Mouse (Mus musculus) forebrain, embryonic 14.5 days (tissue): Measurements from ENCODE around the gene Rag1. TPM values are rescaled to one million over a fixed set of nuclear protein-coding genes. Genes with fewer than 3 reads are reported as not detected.

Experiments
- ATAC-seq: fragments of 200-750 bp; cut with Nextera tagmentation; 2 replicates; pipeline ENCODE4 v1.8.0; 2017; ENCODE audit warnings: mild to moderate bottlenecking, moderate library complexity
- DNase-seq: peaks from one replicate; pipeline ENCODE4 v3.0.0-alpha.2; 2015; ENCODE audit warnings: low spot score
- H3K27ac ChIP-seq: fragments of 300-500 bp; sonication (generic); 2 replicates; pipeline ENCODE4 v1.5.1; 2014; ENCODE audit warnings: low read depth, mild to moderate bottlenecking, control low read depth, low read length, moderate library complexity
- H3K27me3 ChIP-seq: fragments of 300-500 bp; sonication (generic); replicated peaks from 2 replicates; pipeline ENCODE4 v1.6.1; 2014; ENCODE audit warnings: low read length, control low read depth, mixed read lengths; ENCODE audit not compliant: control insufficient read depth, insufficient read depth
- H3K36me3 ChIP-seq: fragments of 300-500 bp; sonication (generic); 2 replicates; pipeline ENCODE4 v1.6.1; 2014; ENCODE audit warnings: low read length, control low read depth; ENCODE audit not compliant: control insufficient read depth, insufficient read depth
- H3K4me1 ChIP-seq: fragments of 300-500 bp; sonication (generic); 2 replicates; pipeline ENCODE4 v1.6.1; 2014; ENCODE audit warnings: antibody characterized with exemption, low read length, control low read depth; ENCODE audit not compliant: control insufficient read depth, insufficient read depth
- H3K4me2 ChIP-seq: fragments of 300-500 bp; sonication (generic); 2 replicates; pipeline ENCODE4 v1.6.1; 2014; ENCODE audit warnings: mild to moderate bottlenecking, control low read depth, low read length
- H3K4me3 ChIP-seq: fragments of 300-500 bp; sonication (generic); 2 replicates; pipeline ENCODE4 v1.5.1; 2014; ENCODE audit warnings: low read depth, low read length, control low read depth
- H3K9ac ChIP-seq: fragments of 300-500 bp; sonication (generic); 2 replicates; pipeline ENCODE4 v1.6.1; 2014; ENCODE audit warnings: mild to moderate bottlenecking, low read length, control low read depth, moderate library complexity
- H3K9me3 ChIP-seq: fragments of 300-500 bp; sonication (generic); replicated peaks from 2 replicates; pipeline ENCODE4 v1.6.1; 2016; ENCODE audit warnings: low read length, control low read depth, mixed read lengths; ENCODE audit not compliant: control insufficient read depth
- WGBS: fragments of 180-500 bp; shearing (Covaris S2); extraction: QIAGEN DNeasy Blood & Tissue Kit; methylation state at CpG from one replicate; pipeline ENCODE4 v1.1.7; 2014; 5-methylcytosine and 5-hydroxymethylcytosine counted together
- polyA plus RNA-seq: library from polyadenylated mRNA; unstranded; fragments of >200 nt; fragmentation: Nextera tagmentation; extraction: Ambion mirVana; gene quantifications from 2 replicates; pipeline ENCODE4 v1.2.1, GENCODE M21; 2014

Rag1 gene
- polyA plus RNA-seq, 1 experiment from 2014 or later: 0.13 TPM

DNA sequence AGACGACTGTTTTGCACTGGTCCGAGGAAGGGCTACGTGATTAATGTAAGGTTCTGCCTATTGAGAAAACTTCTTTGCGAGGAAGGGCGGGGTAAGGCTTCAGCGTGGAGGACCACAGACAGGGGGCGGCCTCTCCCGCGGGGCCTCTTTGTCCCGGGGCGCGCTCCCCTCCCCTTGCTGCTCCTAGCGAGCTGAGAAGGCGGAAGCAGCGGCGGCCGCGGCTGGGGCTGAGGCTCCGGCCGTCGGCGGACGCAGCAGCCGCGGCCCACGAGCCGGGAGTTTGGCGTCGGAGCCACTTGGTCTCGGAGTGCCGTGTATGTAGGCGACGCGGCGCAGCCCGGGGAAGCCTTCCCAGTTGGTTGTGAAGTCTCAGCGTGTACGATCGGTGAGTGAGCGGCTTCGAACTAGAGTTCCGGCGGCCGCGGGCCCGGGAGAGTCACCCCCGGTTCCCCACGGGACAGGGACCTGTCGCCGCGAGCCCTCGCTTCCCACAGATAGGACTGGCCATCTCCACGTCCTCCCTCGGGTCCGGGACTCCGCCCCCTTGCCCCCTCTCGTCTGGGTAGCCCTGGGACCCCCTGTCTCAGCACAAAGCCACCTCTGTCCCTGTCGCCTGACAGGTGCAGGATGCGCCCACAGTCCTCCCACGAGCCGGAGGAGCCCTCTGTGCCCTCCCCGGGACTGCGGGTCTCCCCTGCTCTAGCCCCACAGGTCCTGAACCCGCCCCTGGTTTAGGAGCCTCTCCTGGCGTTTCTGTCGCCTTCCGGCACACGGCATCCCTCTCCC is 29.1 kb upstream of the Rag1 start, which contains the start of gene Traf6:
Gene Traf6 (plus strand): TSS at position 194 of the 786 bp plus-strand sequence.
- Histone ChIP-seq H3K9ac (peak within 1 kb of the TSS; percentile 94), H3K27me3 (no peaks in the 10 kb centered on the region), H3K4me3 (peak within 1 kb of the TSS; percentile 92), H3K27ac (peak within 1 kb of the TSS; percentile 53), H3K9me3 (no peaks in the 10 kb centered on the region), H3K4me2 (peak within 1 kb of the TSS; percentile 74), H3K4me1 (peaks cover 7% of the 10 kb centered on the region; the same call in 1 of the 2 replicates), H3K36me3 (peaks cover 6% of the 10 kb centered on the region; the same call in 1 of the 2 replicates)
- peak; percentile 87 for DNase-seq
- under 1% methylated on average over 62 of the region's 68 CpGs for WGBS
- peak; percentile 96 for ATAC-seq

DNA sequence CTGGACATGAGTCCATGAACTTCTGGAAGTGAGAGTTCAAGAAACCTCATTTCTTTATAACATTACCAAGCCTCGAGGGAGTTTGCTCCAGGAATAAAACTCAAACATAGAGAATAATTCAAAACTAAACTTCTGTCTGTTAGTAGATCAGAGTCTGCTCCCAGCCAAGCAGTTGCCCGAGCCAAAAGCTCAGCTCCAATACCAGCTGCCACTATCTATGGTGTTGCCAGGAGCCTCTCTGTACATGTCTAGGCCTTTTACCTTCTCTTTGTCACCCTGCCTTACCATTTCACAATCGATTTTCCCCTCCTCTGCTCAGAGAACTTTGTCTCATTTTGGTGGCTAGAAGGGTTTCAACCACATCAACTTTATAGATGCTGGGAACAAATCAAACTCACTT is 24.2 kb upstream of the Rag1 start:
- H3K9me3 ChIP-seq: no peaks in the 10 kb centered on the region
- H3K36me3 ChIP-seq: no peaks in the 10 kb centered on the region
- H3K9ac ChIP-seq: no peak overlapping the region
- H3K27ac ChIP-seq: no peak overlapping the region
- 77% methylated on average over 3 of the region's 3 CpGs for WGBS
- H3K4me2 ChIP-seq: no peak overlapping the region
- no peak for DNase-seq
- no peaks in the 10 kb centered on the region for H3K27me3 ChIP-seq
- no peak for ATAC-seq
- no peak overlapping the region for H3K4me3 ChIP-seq
- no peaks in the 10 kb centered on the region for H3K4me1 ChIP-seq

DNA sequence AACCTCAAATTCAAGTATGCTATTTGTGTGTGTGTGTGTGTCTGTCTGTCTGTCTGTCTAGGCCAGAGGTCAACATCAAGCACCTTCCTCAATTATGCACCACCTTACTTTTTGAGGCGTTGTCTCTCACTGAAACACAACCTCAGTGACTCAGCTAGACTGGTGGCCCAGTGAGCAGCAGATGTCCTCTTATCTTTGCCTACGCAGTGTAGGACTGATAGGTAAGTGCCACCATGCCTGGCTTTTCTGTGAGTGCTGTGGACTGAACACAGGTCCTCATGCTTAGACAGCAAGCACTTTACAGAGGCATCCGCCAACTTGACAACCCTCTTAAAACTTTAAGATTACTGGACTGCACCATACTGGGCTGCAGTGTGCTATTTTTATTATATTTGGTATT is 19.4 kb upstream of the Rag1 start:
- Histone ChIP-seq H3K9me3 (no peaks in the 10 kb centered on the region), H3K4me3 (no peak overlapping the region), H3K36me3 (no peaks in the 10 kb centered on the region), H3K4me2 (no peak overlapping the region), H3K9ac (no peak overlapping the region), H3K27ac (no peak overlapping the region), H3K4me1 (0 out of 2 replicates have a peak, but pooled peaks cover 2% of the 10 kb centered on the region), H3K27me3 (no peaks in the 10 kb centered on the region)
- ATAC-seq (no peak), DNase-seq (no peak)
- 87% methylated on average over 3 of the region's 3 CpGs for WGBS

DNA sequence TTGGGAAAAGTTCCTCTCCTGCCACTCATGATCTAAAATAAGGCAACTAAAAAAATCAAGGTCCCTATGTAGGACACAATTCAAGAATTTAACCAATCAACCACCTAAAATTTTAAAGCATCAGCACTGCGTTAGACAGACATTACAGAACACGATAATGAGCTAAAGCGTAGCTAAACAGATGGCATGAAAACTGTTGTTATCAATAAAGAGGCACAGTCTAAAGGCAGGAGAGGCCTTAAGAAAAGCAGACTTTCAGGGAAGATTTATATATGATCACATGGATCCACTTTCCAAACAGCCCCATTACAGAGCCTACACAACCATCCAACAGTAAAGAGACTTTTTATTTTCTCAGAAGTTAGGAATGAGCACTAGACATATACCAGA is 16.4 kb upstream of the Rag1 start:
- H3K4me1 ChIP-seq: 0 out of 2 replicates have a peak, but pooled peaks cover 2% of the 10 kb centered on the region
- 69% methylated on average over 3 of the region's 3 CpGs for WGBS

DNA sequence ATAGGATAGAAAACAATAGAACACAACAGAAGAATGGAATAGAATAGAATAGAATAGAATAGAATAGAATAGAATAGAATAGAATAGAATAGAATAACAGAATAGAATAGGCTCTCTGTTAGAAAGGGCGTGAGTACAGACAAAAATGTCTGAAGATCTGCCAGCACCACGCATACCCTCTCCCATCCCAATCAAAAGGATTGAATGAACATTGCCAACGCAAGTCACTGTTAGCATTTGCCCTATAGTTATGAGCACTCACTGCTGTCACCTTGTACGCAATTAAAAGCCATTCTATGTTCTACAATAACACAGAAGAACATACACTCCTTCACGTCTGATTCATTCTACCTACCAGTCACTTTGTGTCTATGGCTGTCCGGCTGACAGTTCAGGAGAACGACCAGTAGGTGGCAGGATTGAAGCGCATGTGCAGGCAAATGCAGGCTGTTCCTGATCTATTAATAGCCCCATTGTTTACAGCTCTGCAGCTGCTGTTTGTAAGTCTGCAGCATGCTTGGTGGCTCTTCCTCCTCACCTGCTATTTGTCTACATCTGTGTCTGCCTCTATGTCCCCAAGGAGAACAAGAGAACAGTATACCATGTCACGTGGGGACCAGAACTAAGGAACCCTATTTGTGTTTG is 15.9 kb upstream of the Rag1 start:
- H3K27me3 ChIP-seq: no peaks in the 10 kb centered on the region
- no peaks in the 10 kb centered on the region for H3K9me3 ChIP-seq
- WGBS: 17% methylated on average over 9 of the region's 9 CpGs
- no peaks in the 10 kb centered on the region for H3K36me3 ChIP-seq
- ATAC-seq: peak; percentile 93
- no peak overlapping the region for H3K4me3 ChIP-seq
- H3K4me2 ChIP-seq: no peak overlapping the region
- 0 out of 2 replicates have a peak, but pooled peaks cover 2% of the 10 kb centered on the region for H3K4me1 ChIP-seq
- H3K9ac ChIP-seq: no peak overlapping the region
- DNase-seq: peak; percentile 94
- 0 out of 2 replicates have a peak overlapping the region, but pooled peaks have one; percentile 30 for H3K27ac ChIP-seq

More for the DNA sequence above, 16.4 kb upstream of the Rag1 start:
- ATAC-seq (peak; percentile 74), DNase-seq (peak; percentile 41)
- Histone ChIP-seq H3K9me3 (no peaks in the 10 kb centered on the region), H3K4me2 (no peak overlapping the region), H3K27ac (0 out of 2 replicates have a peak overlapping the region, but pooled peaks have one; percentile 30), H3K27me3 (no peaks in the 10 kb centered on the region), H3K9ac (no peak overlapping the region), H3K4me3 (no peak overlapping the region), H3K36me3 (no peaks in the 10 kb centered on the region)

DNA sequence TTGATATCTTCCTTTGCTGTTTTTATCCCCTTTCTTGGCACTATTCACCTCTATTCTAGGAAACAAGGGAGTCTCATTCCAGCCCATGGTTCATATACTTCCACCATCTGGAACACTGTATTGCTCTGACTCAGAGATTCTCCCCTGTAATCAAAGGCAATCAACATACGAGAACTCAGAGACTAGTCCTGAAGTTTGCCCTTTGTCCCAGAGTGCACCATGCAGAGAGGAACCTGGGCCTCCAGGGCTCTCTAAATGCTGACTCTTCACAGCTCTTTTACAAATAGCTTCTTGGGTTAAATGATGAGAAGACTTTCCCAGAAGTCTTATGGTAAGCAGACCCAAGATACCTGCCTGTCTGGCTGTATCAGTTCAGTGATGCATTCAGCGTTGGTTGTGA is 11.2 kb upstream of the Rag1 start:
- Histone ChIP-seq H3K4me1 (0 out of 2 replicates have a peak, but pooled peaks cover 1% of the 10 kb centered on the region), H3K27ac (no peak overlapping the region), H3K36me3 (no peaks in the 10 kb centered on the region), H3K9ac (no peak overlapping the region), H3K9me3 (no peaks in the 10 kb centered on the region), H3K4me3 (no peak overlapping the region), H3K27me3 (no peaks in the 10 kb centered on the region), H3K4me2 (no peak overlapping the region)
- ATAC-seq: no peak
- WGBS: 79% methylated on average over 2 of the region's 2 CpGs
- DNase-seq: no peak

DNA sequence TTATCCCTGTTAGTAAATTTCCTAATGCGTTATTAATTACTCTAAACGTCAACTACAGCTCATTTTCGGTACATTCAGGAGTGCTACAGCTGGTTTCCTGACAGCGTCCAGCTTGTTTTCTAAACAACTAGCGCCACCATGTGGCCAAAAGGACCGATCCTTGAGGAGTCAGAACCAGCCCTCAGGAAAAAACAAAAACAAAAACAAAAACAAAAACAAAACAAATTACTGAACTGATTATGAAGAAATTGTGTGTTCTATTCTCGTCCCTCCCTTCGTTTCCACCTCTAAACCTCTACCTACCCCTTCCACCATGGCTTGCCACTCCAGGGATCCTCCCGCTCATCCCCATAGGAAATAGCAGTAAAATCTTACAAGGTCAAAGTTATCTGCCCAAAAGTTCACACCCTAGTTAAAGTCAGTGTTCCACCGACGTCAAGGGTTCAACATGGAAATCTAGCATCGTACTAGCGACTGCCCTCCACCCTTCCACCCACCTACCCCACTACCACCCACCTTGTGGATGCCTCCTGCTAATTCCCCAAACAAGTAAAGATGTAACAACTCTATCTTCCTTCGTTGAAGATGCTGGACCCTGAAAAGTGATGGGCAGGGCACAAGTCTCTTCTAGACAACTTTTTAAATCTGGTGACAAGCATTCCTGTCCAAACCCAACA is 3.8 kb upstream of the Rag1 start:
- Histone ChIP-seq H3K27ac (no peak overlapping the region), H3K27me3 (0 out of 2 replicates have a peak, but pooled peaks cover 3% of the 10 kb centered on the region), H3K36me3 (no peaks in the 10 kb centered on the region), H3K9ac (peak overlapping the region; percentile 50; the same call in 1 of the 2 replicates), H3K4me2 (peak overlapping the region; percentile 57), H3K4me1 (peaks cover 6% of the 10 kb centered on the region; the same call in 1 of the 2 replicates), H3K4me3 (peak overlapping the region; percentile 24), H3K9me3 (no peaks in the 10 kb centered on the region)
- WGBS: 17% methylated on average over 14 of the region's 14 CpGs
- ATAC-seq: peak; percentile 92
- peak; percentile 93 for DNase-seq

DNA sequence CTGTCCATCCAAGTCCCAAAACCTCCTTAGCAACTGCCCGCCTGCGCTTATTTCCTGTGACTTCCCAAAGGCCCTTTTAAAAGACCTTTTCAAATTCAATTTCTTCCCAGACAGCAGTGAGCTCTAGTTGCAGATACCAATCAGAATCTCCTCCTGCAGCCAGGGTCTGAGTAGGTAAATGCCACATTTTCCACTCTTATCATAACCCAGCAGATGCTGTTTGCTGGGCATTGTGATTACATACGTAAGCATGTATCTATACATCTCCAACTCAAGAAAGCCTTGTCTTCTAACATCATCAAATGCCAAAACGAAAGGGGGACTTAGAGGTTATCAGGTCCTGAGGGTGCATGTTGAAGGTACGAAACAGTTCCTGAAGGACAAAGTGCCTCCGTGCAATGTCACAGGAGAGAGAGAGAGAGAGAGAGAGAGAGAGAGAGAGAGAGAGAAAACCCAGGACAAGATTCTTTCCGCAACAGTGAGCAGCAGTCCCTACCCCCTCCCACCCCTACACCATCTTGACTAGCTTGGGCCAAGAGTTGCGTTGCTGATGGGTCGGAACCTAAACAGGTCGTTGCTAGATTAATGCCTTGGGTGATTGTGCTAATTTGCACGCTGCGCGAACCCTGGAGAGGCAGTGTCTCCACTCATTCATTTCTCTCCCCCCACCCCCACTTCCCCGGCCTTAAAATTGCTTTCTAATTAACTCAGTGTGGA is 3.1 kb upstream of the Rag1 start:
- H3K9ac ChIP-seq: peak overlapping the region; percentile 50
- no peaks in the 10 kb centered on the region for H3K36me3 ChIP-seq
- peak overlapping the region; percentile 24 for H3K4me3 ChIP-seq
- H3K27ac ChIP-seq: no peak overlapping the region
- no peaks in the 10 kb centered on the region for H3K9me3 ChIP-seq
- H3K4me1 ChIP-seq: peaks cover 6% of the 10 kb centered on the region; the same call in 1 of the 2 replicates
- peak overlapping the region; percentile 57 for H3K4me2 ChIP-seq
- WGBS: 33% methylated on average over 14 of the region's 14 CpGs
- DNase-seq (peak; percentile 20), ATAC-seq (peak; percentile 71; the same call in 1 of the 2 replicates)
- 0 out of 2 replicates have a peak, but pooled peaks cover 3% of the 10 kb centered on the region for H3K27me3 ChIP-seq
